In the genomic region with DNA sequence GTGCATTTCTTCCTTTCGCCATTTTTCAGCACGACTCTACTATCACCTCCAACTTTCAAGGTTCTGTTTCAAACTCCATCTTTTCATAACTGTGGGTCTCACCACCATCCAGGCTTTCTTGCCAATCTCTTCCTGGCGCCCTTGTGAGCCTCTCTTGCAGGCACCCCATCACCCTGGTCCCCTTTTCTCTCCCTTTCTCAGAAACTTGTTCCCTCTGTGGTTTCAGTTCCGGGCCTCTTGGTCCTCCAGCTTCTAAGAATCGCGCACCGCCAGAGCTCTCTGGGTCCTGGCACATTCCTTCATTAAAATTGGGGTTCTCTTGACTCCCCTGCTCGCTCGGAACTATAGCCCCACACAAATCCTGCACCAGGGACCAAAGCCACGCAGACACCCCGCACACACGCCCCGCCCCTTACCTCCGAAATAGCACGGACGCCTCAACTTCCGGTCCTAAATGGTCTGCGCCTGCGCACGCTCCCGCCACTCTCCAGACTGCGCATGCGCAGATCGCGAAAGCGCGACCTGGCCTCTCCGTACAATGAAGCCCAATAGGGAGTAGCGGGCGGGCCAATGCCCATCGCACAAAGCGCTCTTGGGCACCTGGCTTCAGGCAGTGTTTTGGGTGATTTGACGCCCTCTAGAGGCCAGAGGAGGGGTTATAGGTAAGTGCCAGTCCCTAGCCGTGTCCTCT, we compare ENCODE assay signal across 8 mouse cellular contexts. TPM values are rescaled to one million over a fixed set of nuclear protein-coding genes. Genes with fewer than 3 reads are reported as not detected.
DNase-seq lines count a peak whose midpoint lies in the region; ATAC-seq lines count a peak whose summit lies in the region.

Dhx34 (minus strand) TSS at position 456 of the 691 bp plus-strand sequence.

- peak; percentile 98 for DNase-seq in WW6 (ENCODE audit: low read depth, low spot score)
- DNase-seq in cerebellum, postnatal 4 days (ENCODE audit: low spot score in 2 of 2): peak; percentile 91 to 96
- peak; percentile 93 for DNase-seq in gastrocnemius, adult 18-20 months (ENCODE audit: low spot score)
- DNase-seq in left cerebral cortex, adult 18-20 months (ENCODE audit: low spot score in 2 of 2): peak; percentile 95 to 97
- peak; percentile 96 for DNase-seq in right cerebral cortex, adult 18-20 months
- peak; percentile 82 for DNase-seq in urinary bladder, postnatal 10 days (ENCODE audit: low spot score)

- peaks cover 26% of the 10 kb centered on the region for H3K79me2 ChIP-seq in macrophage (ENCODE audit: inconsistent target)

- H3K4me1 ChIP-seq in hindbrain, embryonic 16.5 days (ENCODE audit: control insufficient read depth, insufficient read depth, low read depth, low read length): peaks cover 7% of the 10 kb centered on the region

- peak; percentile 97 for ATAC-seq in hindbrain, embryonic 16.5 days

- peak within 1 kb of the TSS; percentile 76 for H3K27ac ChIP-seq in hindbrain, embryonic 16.5 days (ENCODE audit: low read depth, low read length)
- H3K27ac ChIP-seq in macrophage: peak within 1 kb of the TSS; percentile 95

- peaks cover 7% of the 10 kb centered on the region; the same call in 1 of the 2 replicates for H3K36me3 ChIP-seq in hindbrain, embryonic 16.5 days (ENCODE audit: control insufficient read depth, insufficient read depth, low read length)
- H3K36me3 ChIP-seq in macrophage (ENCODE audit: inconsistent target): peaks cover 19% of the 10 kb centered on the region; the same call in 1 of the 2 replicates

- peak within 1 kb of the TSS; percentile 78 for H3K9ac ChIP-seq in hindbrain, embryonic 16.5 days (ENCODE audit: low read depth, low read length)

- H3K4me3 ChIP-seq in hindbrain, embryonic 16.5 days (ENCODE audit: low read length): peak within 1 kb of the TSS; percentile 69
- peak within 1 kb of the TSS; percentile 85 for H3K4me3 ChIP-seq in macrophage (ENCODE audit: inconsistent target)

- WGBS in hindbrain, embryonic 16.5 days: 1% methylated on average over 34 of the region's 34 CpGs
- 3% methylated on average over 34 of the region's 34 CpGs for WGBS in macrophage (ENCODE audit: missing documents)

- no peaks in the 10 kb centered on the region for H3K9me3 ChIP-seq in hindbrain, embryonic 16.5 days (ENCODE audit: control insufficient read depth, low read length)

- no peaks in the 10 kb centered on the region for H3K27me3 ChIP-seq in hindbrain, embryonic 16.5 days (replicated peaks; ENCODE audit: control insufficient read depth, insufficient read depth, low read length)

- H3K4me2 ChIP-seq in hindbrain, embryonic 16.5 days (ENCODE audit: low read length): peak within 1 kb of the TSS; percentile 81

RNA-seq across cellular contexts. Expression of gene Dhx34, which starts in this region (rescaled TPM):
- total RNA-seq in gastrocnemius, adult 18-20 months (2021): 1 to 10 TPM; 3.9 to 4.4 TPM
- polyA plus RNA-seq in hindbrain, embryonic 16.5 days (2015; fragmentation: Nextera tagmentation; extraction: Ambion mirVana): 9.6 and 13.3 TPM in 2 replicates
- 10 to 100 TPM; 11.3 to 13.4 TPM for total RNA-seq in left cerebral cortex, adult 18-20 months (2021)
- total RNA-seq in macrophage (2018; cell fraction: chromatin; rRNA removed): 10 to 100 TPM; 11.2 to 62.8 (median 36.9) TPM
- 10 to 100 TPM; 12.6 to 26.7 (median 21.6) TPM for total RNA-seq in macrophage (2018; cell fraction: cytosol; rRNA removed)
- 10 to 100 TPM; 12.5 to 46.6 (median 31.2) TPM for total RNA-seq in macrophage (2018; cell fraction: nucleus; rRNA removed)
- polyA plus RNA-seq in macrophage (2018): 11.6 to 20.4 TPM (median 18.5 TPM) in 3 replicates

Comparison
In these comparisons a context has a peak if more than half of its experiments do, and no peak if none do; other contexts are left out.
1. Peak in every context shown above with its lines: DNase-seq, ATAC-seq, H3K4me3 ChIP-seq and H3K27ac ChIP-seq.